Mouse (Mus musculus) CH12.LX (cell line): ENCODE data around the gene Ip6k1. TPM values are rescaled to one million over a fixed set of nuclear protein-coding genes. Genes with fewer than 3 reads are reported as not detected.

ENCODE experiments used
- DNase-seq: peaks from one replicate; pipeline ENCODE4 v3.0.0-alpha.2; 2013; ENCODE audit errors: extremely low read depth
- H3K27ac ChIP-seq: 2 replicates; pipeline ENCODE4 v1.5.1; 2012; ENCODE audit warnings: low read depth, mild to moderate bottlenecking, control low read depth, moderate library complexity; ENCODE audit not compliant: insufficient read depth
- H3K27me3 ChIP-seq: replicated peaks from 2 replicates; pipeline ENCODE3; 2012; ENCODE audit warnings: inconsistent platforms
- H3K36me3 ChIP-seq, 2 experiments: replicated peaks in 1 of 2; 2 replicates each; pipeline versions ENCODE3 to v1.6.1; 2012; ENCODE audit warnings: inconsistent platforms in 1 of 2, low read length in 1 of 2, mild to moderate bottlenecking in 1 of 2, mixed read lengths in 1 of 2, moderate library complexity in 1 of 2; ENCODE audit not compliant: control insufficient read depth in 1 of 2, insufficient read depth in 1 of 2
- H3K4me1 ChIP-seq, 2 experiments: 2 replicates each; pipeline ENCODE4 v1.6.1; 2012; ENCODE audit warnings: inconsistent platforms in 1 of 2, moderate library complexity in 1 of 2; ENCODE audit not compliant: insufficient read depth in 2 of 2, control insufficient read depth in 1 of 2
- H3K4me2 ChIP-seq: 2 replicates; pipeline ENCODE4 v1.6.1; 2012; ENCODE audit warnings: low read depth, mild to moderate bottlenecking, control low read depth; ENCODE audit not compliant: poor library complexity, insufficient read depth, severe bottlenecking
- H3K4me3 ChIP-seq, 3 experiments: fragments of 150-350 bp in 1 of 3; sonication (generic) in 1 of 3; replicated peaks in 1 of 3; 2 replicates each; pipeline versions ENCODE3 to v1.5.1; 2011 to 2012; ENCODE audit warnings: low read depth in 2 of 3, low read length in 2 of 3, mild to moderate bottlenecking in 2 of 3, moderate library complexity in 2 of 3, control low read depth in 1 of 3, improper control_type of control experiment in 1 of 3, inconsistent platforms in 1 of 3, mixed read lengths in 1 of 3; ENCODE audit not compliant: poor library complexity in 1 of 3
- H3K79me2 ChIP-seq: replicated peaks from 2 replicates; pipeline ENCODE4 v1.6.1; 2012; ENCODE audit warnings: mild to moderate bottlenecking, moderate library complexity; ENCODE audit not compliant: control insufficient read depth, poor library complexity, insufficient read depth, severe bottlenecking; ENCODE audit errors: extremely low read depth
- H3K9ac ChIP-seq: 2 replicates; pipeline ENCODE4 v1.6.1; 2012; ENCODE audit warnings: low read depth, mild to moderate bottlenecking, control low read depth, moderate library complexity; ENCODE audit not compliant: insufficient read depth
- H3K9me3 ChIP-seq: replicated peaks from 2 replicates; pipeline ENCODE3; 2012; ENCODE audit warnings: low read length, inconsistent platforms, mixed read lengths
- BHLHE40 ChIP-seq: IDR thresholded peaks from 2 replicates; pipeline ENCODE4 v1.6.1; 2011; ENCODE audit warnings: mild to moderate bottlenecking, low read depth, low read length, improper control_type of control experiment
- CHD1 ChIP-seq: IDR thresholded peaks from 2 replicates; pipeline ENCODE4 v1.6.1; 2012; ENCODE audit warnings: low read depth, low read length, improper control_type of control experiment, inconsistent platforms
- CHD2 ChIP-seq: IDR thresholded peaks from 2 replicates; pipeline ENCODE4 v1.6.1; 2011; ENCODE audit warnings: low read length, improper control_type of control experiment
- ELF1 ChIP-seq: IDR thresholded peaks from 2 replicates; pipeline ENCODE4 v1.6.1; 2014; ENCODE audit warnings: low read depth, mild to moderate bottlenecking, inconsistent platforms, low read length, improper control_type of control experiment
- ETS1 ChIP-seq: conservative IDR thresholded peaks from 2 replicates; pipeline ENCODE4 v1.6.1; 2012; ENCODE audit warnings: low read depth, mild to moderate bottlenecking, inconsistent platforms, low read length, improper control_type of control experiment, moderate library complexity
- GABPA ChIP-seq: IDR thresholded peaks from 2 replicates; pipeline ENCODE4 v1.6.1; 2012; ENCODE audit warnings: low read depth, low read length, improper control_type of control experiment, inconsistent platforms; ENCODE audit not compliant: insufficient replicate concordance
- HCFC1 ChIP-seq: IDR thresholded peaks from 2 replicates; pipeline ENCODE4 v1.6.1; 2012; ENCODE audit warnings: low read depth, mild to moderate bottlenecking, inconsistent platforms, low read length, improper control_type of control experiment
- JUN ChIP-seq: IDR thresholded peaks from 2 replicates; pipeline ENCODE4 v1.6.1; 2011; ENCODE audit warnings: low read depth, mild to moderate bottlenecking, low read length, improper control_type of control experiment, moderate library complexity; ENCODE audit not compliant: insufficient read depth
- KAT2A ChIP-seq: IDR thresholded peaks from 2 replicates; pipeline ENCODE4 v1.6.1; 2012; ENCODE audit warnings: low read length, improper control_type of control experiment, inconsistent platforms; ENCODE audit not compliant: insufficient replicate concordance
- MAZ ChIP-seq: IDR thresholded peaks from 2 replicates; pipeline ENCODE4 v1.6.1; 2012; ENCODE audit warnings: low read depth, mild to moderate bottlenecking, inconsistent platforms, low read length, improper control_type of control experiment, moderate library complexity
- MEF2A ChIP-seq: IDR thresholded peaks from 2 replicates; pipeline ENCODE4 v1.6.1; 2014; ENCODE audit warnings: low read depth, mild to moderate bottlenecking, inconsistent platforms, low read length, improper control_type of control experiment, borderline replicate concordance
- MXI1 ChIP-seq: IDR thresholded peaks from 2 replicates; pipeline ENCODE4 v1.6.1; 2011; ENCODE audit warnings: mild to moderate bottlenecking, low read depth, low read length, improper control_type of control experiment
- NELFE ChIP-seq: IDR thresholded peaks from 2 replicates; pipeline ENCODE4 v1.6.1; 2011; ENCODE audit warnings: low read depth, low read length, improper control_type of control experiment
- POLR2A ChIP-seq: IDR thresholded peaks from 2 replicates; pipeline ENCODE4 v1.6.1; 2011; ENCODE audit warnings: low read depth, mild to moderate bottlenecking, improper control_type of control experiment, low read length
- POLR2AphosphoS2 ChIP-seq: IDR thresholded peaks from 2 replicates; pipeline ENCODE4 v1.6.1; 2011; ENCODE audit warnings: low read depth, low read length, improper control_type of control experiment
- SMC3 ChIP-seq: IDR thresholded peaks from 2 replicates; pipeline ENCODE4 v1.6.1; 2011; ENCODE audit warnings: low read depth, low read length, improper control_type of control experiment
- UBTF ChIP-seq: IDR thresholded peaks from 2 replicates; pipeline ENCODE4 v1.6.1; 2012; ENCODE audit warnings: low read depth, mild to moderate bottlenecking, inconsistent platforms, low read length, improper control_type of control experiment, moderate library complexity
- USF1 ChIP-seq: IDR thresholded peaks from 2 replicates; pipeline ENCODE4 v1.6.1; 2014; ENCODE audit warnings: low read depth, mild to moderate bottlenecking, inconsistent platforms, low read length, improper control_type of control experiment
- ZC3H11A ChIP-seq: IDR thresholded peaks from 2 replicates; pipeline ENCODE4 v1.6.1; 2012; ENCODE audit warnings: low read depth, mild to moderate bottlenecking, inconsistent platforms, low read length, improper control_type of control experiment
- ZKSCAN1 ChIP-seq: IDR thresholded peaks from 2 replicates; pipeline ENCODE4 v1.6.1; 2012; ENCODE audit warnings: low read depth, inconsistent platforms, low read length, improper control_type of control experiment, borderline replicate concordance
- dilution Hi-C: fragments of 300-500 bp; cut with MboI; formaldehyde crosslinking; loops from 2 replicates; pipeline ENCODE4 v1.14.3; 2020; ENCODE audit warnings: low sequenced_read_pairs; ENCODE audit not compliant: extremely low pct_unique_long_range_greater_than_20kb, extremely low pct_ligation_motif_present
- in situ Hi-C: fragments of 300-500 bp; cut with MboI; formaldehyde crosslinking; loops from 3 replicates; pipeline ENCODE4 v1.14.3; 2019; ENCODE audit warnings: low sequenced_read_pairs, low pct_ligation_motif_present, low pct_unique_long_range_greater_than_20kb, mixed read lengths
- polyA plus RNA-seq: library from polyadenylated mRNA; unstranded; fragments of >175 nt; gene quantifications from 2 replicates; pipeline ENCODE4 v1.2.1, GENCODE M21; 2012; ENCODE audit warnings: low read depth; ENCODE audit not compliant: insufficient read length
- total RNA-seq, 2 experiments: library from RNA; depleted of rRNA; stranded (reverse); fragments of 300-350 nt in 1 of 2; fragments of >200 nt in 1 of 2; gene quantifications; 2 replicates each; pipeline ENCODE4 v1.2.3; 2012 to 2014

Gene Ip6k1
- total and polyA plus RNA-seq, 3 experiments: 26.0 to 40.7 (median 27.1) TPM

DNA sequence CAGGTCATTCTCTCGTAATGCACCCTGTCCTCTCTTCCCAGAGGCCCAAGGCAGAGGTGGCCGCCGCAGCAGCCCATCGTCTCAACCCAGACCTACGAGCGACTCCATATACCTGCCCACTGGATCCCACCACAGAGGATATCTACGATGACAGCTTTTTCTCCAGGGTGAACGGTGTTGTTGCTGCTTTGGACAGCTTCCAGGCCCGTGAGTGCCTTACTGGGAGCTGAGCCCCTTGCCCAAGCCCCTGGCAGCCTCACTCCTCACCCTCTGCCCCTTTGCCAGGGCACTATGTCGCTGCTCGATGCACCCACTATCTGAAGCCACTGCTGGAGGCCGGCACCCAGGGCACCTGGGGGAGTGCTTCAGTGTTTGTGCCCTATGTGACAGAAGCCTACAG, 23.5 kb upstream of the Ip6k1 start:
- dilution Hi-C loops: no loop called here

DNA sequence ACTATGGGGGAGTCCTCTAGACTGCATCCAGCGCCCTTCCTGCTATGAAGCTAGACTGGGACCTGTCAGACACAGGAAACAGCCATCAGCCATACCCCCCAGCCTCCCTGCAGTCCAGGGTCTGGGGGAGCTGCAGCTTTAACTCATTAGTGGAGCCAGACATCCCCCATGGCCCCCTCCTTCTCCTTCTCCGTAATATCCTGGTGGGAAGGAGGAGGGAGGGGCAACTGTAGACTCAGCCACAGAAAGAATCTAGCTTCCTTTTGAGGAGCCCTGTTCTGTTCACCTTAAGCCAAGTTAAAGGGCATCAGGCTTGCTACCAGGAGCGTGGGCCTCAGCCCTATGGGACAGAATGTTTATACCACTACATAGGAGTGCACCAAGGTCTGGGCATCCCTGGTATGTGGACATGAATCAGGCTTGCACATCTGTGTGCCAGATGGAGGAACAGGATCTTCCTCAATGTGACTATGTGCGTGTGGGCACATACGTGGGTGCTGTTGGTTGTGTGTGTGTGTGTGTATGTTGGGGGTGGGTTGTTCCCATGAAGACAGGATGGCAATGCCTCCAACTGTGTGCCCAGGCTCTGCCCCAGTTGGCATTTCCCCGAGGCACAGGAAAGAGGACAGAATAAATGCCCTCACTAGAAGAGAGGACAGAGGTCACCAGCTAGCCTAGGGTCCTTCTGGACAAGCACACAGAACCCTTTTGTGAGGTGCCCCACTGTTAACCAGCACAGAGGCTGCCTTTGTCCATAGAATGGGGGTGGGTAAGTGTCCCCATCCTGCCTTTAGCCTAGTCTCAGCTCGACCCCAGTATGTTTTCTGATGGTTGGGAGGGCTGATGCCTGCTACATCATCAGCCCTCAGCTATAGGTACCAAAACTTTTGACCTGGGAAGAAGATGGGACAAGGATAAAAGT, 20.4 kb upstream of the Ip6k1 start:
- no peaks in the 10 kb centered on the region for H3K79me2 ChIP-seq
- dilution Hi-C loops (no loop called here), in situ Hi-C loops (no loop called here)
- H3K36me3 ChIP-seq: peaks cover 68 to 79% of the 10 kb centered on the region in 2 experiments
- H3K9ac ChIP-seq: no peak overlapping the region
- DNase-seq: no peak
- no peaks in the 10 kb centered on the region for H3K9me3 ChIP-seq
- no peak overlapping the region for H3K27ac ChIP-seq
- H3K4me1 ChIP-seq: peaks cover 26 to 67% of the 10 kb centered on the region in 2 experiments
- H3K4me2 ChIP-seq: no peak overlapping the region
- TF ChIP-seq ZC3H11A (no peak), ELF1 (no peak), MXI1 (no peak), MAZ (no peak), ZKSCAN1 (no peak), NELFE (no peak), POLR2AphosphoS2 (no peak), UBTF (no peak), HCFC1 (no peak), BHLHE40 (no peak), JUN (no peak), SMC3 (no peak), USF1 (no peak), MEF2A (no peak), KAT2A (no peak), CHD1 (no peak)
- TF ChIP-seq, all 38 proteins: peak for 0
- no peak overlapping the region for H3K4me3 ChIP-seq
- no peaks in the 10 kb centered on the region for H3K27me3 ChIP-seq

More for the DNA sequence above, 23.5 kb upstream of the Ip6k1 start:
- no peaks in the 10 kb centered on the region for H3K27me3 ChIP-seq
- TF ChIP-seq ETS1 (no peak), USF1 (no peak), GABPA (no peak), NELFE (no peak), POLR2A (no peak), CHD2 (no peak), UBTF (no peak), ZKSCAN1 (no peak)
- no peak overlapping the region for H3K9ac ChIP-seq
- H3K27ac ChIP-seq: no peak overlapping the region
- no peak overlapping the region for H3K4me2 ChIP-seq
- peaks cover 26 to 72% of the 10 kb centered on the region in 2 experiments for H3K4me1 ChIP-seq
- H3K9me3 ChIP-seq: no peaks in the 10 kb centered on the region
- no peak overlapping the region for H3K4me3 ChIP-seq
- H3K36me3 ChIP-seq: peaks cover 61 to 73% of the 10 kb centered on the region in 2 experiments
- in situ Hi-C loops: no loop called here
- no peaks in the 10 kb centered on the region for H3K79me2 ChIP-seq
- no peak for DNase-seq
